Mouse (Mus musculus) CH12.LX (cell line): Measurements from ENCODE around the gene Rplp0. TPM values are rescaled to one million over a fixed set of nuclear protein-coding genes. Genes with fewer than 3 reads are reported as not detected.

Experiments used
- DNase-seq: peaks from one replicate; pipeline ENCODE4 v3.0.0-alpha.2; 2013; ENCODE audit errors: extremely low read depth
- H3K27ac ChIP-seq: 2 replicates; pipeline ENCODE4 v1.5.1; 2012; ENCODE audit warnings: low read depth, mild to moderate bottlenecking, control low read depth, moderate library complexity; ENCODE audit not compliant: insufficient read depth
- H3K27me3 ChIP-seq: replicated peaks from 2 replicates; pipeline ENCODE3; 2012; ENCODE audit warnings: inconsistent platforms
- H3K36me3 ChIP-seq, 2 experiments: replicated peaks in 1 of 2; 2 replicates each; pipeline versions ENCODE3 to v1.6.1; 2012; ENCODE audit warnings: inconsistent platforms in 1 of 2, low read length in 1 of 2, mild to moderate bottlenecking in 1 of 2, mixed read lengths in 1 of 2, moderate library complexity in 1 of 2; ENCODE audit not compliant: control insufficient read depth in 1 of 2, insufficient read depth in 1 of 2
- H3K4me1 ChIP-seq, 2 experiments: 2 replicates each; pipeline ENCODE4 v1.6.1; 2012; ENCODE audit warnings: inconsistent platforms in 1 of 2, moderate library complexity in 1 of 2; ENCODE audit not compliant: insufficient read depth in 2 of 2, control insufficient read depth in 1 of 2
- H3K4me2 ChIP-seq: 2 replicates; pipeline ENCODE4 v1.6.1; 2012; ENCODE audit warnings: low read depth, mild to moderate bottlenecking, control low read depth; ENCODE audit not compliant: poor library complexity, insufficient read depth, severe bottlenecking
- H3K4me3 ChIP-seq, 3 experiments: fragments of 150-350 bp in 1 of 3; sonication (generic) in 1 of 3; replicated peaks in 1 of 3; 2 replicates each; pipeline versions ENCODE3 to v1.5.1; 2011 to 2012; ENCODE audit warnings: low read depth in 2 of 3, low read length in 2 of 3, mild to moderate bottlenecking in 2 of 3, moderate library complexity in 2 of 3, control low read depth in 1 of 3, improper control_type of control experiment in 1 of 3, inconsistent platforms in 1 of 3, mixed read lengths in 1 of 3; ENCODE audit not compliant: poor library complexity in 1 of 3
- H3K79me2 ChIP-seq: replicated peaks from 2 replicates; pipeline ENCODE4 v1.6.1; 2012; ENCODE audit warnings: mild to moderate bottlenecking, moderate library complexity; ENCODE audit not compliant: control insufficient read depth, poor library complexity, insufficient read depth, severe bottlenecking; ENCODE audit errors: extremely low read depth
- H3K9ac ChIP-seq: 2 replicates; pipeline ENCODE4 v1.6.1; 2012; ENCODE audit warnings: low read depth, mild to moderate bottlenecking, control low read depth, moderate library complexity; ENCODE audit not compliant: insufficient read depth
- H3K9me3 ChIP-seq: replicated peaks from 2 replicates; pipeline ENCODE3; 2012; ENCODE audit warnings: low read length, inconsistent platforms, mixed read lengths
- CHD1 ChIP-seq: IDR thresholded peaks from 2 replicates; pipeline ENCODE4 v1.6.1; 2012; ENCODE audit warnings: low read depth, low read length, improper control_type of control experiment, inconsistent platforms
- ELF1 ChIP-seq: IDR thresholded peaks from 2 replicates; pipeline ENCODE4 v1.6.1; 2014; ENCODE audit warnings: low read depth, mild to moderate bottlenecking, inconsistent platforms, low read length, improper control_type of control experiment
- JUN ChIP-seq: IDR thresholded peaks from 2 replicates; pipeline ENCODE4 v1.6.1; 2011; ENCODE audit warnings: low read depth, mild to moderate bottlenecking, low read length, improper control_type of control experiment, moderate library complexity; ENCODE audit not compliant: insufficient read depth
- JUND ChIP-seq: conservative IDR thresholded peaks from 2 replicates; pipeline ENCODE4 v1.6.1; 2011; ENCODE audit warnings: low read depth, low read length, improper control_type of control experiment
- MAZ ChIP-seq: IDR thresholded peaks from 2 replicates; pipeline ENCODE4 v1.6.1; 2012; ENCODE audit warnings: low read depth, mild to moderate bottlenecking, inconsistent platforms, low read length, improper control_type of control experiment, moderate library complexity
- MYC ChIP-seq: IDR thresholded peaks from 2 replicates; pipeline ENCODE4 v1.6.1; 2011; ENCODE audit warnings: low read depth, mild to moderate bottlenecking, improper control_type of control experiment, low read length
- NRF1 ChIP-seq: IDR thresholded peaks from 2 replicates; pipeline ENCODE4 v1.6.1; 2014; ENCODE audit warnings: low read depth, mild to moderate bottlenecking, inconsistent platforms, low read length, improper control_type of control experiment, moderate library complexity
- SMC3 ChIP-seq: IDR thresholded peaks from 2 replicates; pipeline ENCODE4 v1.6.1; 2011; ENCODE audit warnings: low read depth, low read length, improper control_type of control experiment
- TBP ChIP-seq: conservative IDR thresholded peaks from 2 replicates; pipeline ENCODE4 v1.6.1; 2011; ENCODE audit warnings: low read depth, low read length, improper control_type of control experiment
- USF1 ChIP-seq: IDR thresholded peaks from 2 replicates; pipeline ENCODE4 v1.6.1; 2014; ENCODE audit warnings: low read depth, mild to moderate bottlenecking, inconsistent platforms, low read length, improper control_type of control experiment
- ZKSCAN1 ChIP-seq: IDR thresholded peaks from 2 replicates; pipeline ENCODE4 v1.6.1; 2012; ENCODE audit warnings: low read depth, inconsistent platforms, low read length, improper control_type of control experiment, borderline replicate concordance
- ZNF384 ChIP-seq: IDR thresholded peaks from 2 replicates; pipeline ENCODE4 v1.6.1; 2012; ENCODE audit warnings: low read depth, low read length, improper control_type of control experiment, inconsistent platforms
- dilution Hi-C: fragments of 300-500 bp; cut with MboI; formaldehyde crosslinking; loops from 2 replicates; pipeline ENCODE4 v1.14.3; 2020; ENCODE audit warnings: low sequenced_read_pairs; ENCODE audit not compliant: extremely low pct_unique_long_range_greater_than_20kb, extremely low pct_ligation_motif_present
- in situ Hi-C: fragments of 300-500 bp; cut with MboI; formaldehyde crosslinking; loops from 3 replicates; pipeline ENCODE4 v1.14.3; 2019; ENCODE audit warnings: low sequenced_read_pairs, low pct_ligation_motif_present, low pct_unique_long_range_greater_than_20kb, mixed read lengths
- polyA plus RNA-seq: library from polyadenylated mRNA; unstranded; fragments of >175 nt; gene quantifications from 2 replicates; pipeline ENCODE4 v1.2.1, GENCODE M21; 2012; ENCODE audit warnings: low read depth; ENCODE audit not compliant: insufficient read length
- total RNA-seq, 2 experiments: library from RNA; depleted of rRNA; stranded (reverse); fragments of 300-350 nt in 1 of 2; fragments of >200 nt in 1 of 2; gene quantifications; 2 replicates each; pipeline ENCODE4 v1.2.3; 2012 to 2014

The Rplp0 gene
- total and polyA plus RNA-seq, 3 experiments, result 4,800 to 6,606 (median 5,581) TPM

GRCm38 (mm10) chr5:115509790-115510689 is 49.2 kb upstream of the Rplp0 start:
- Histone ChIP-seq H3K4me2 (no peak overlapping the region), H3K9ac (no peak overlapping the region), H3K79me2 (no peaks in the 10 kb centered on the region; the same call in 1 of the 2 replicates), H3K27me3 (peaks cover 4% of the 10 kb centered on the region), H3K36me3 (peaks cover 2 to 28% of the 10 kb centered on the region in 2 experiments), H3K4me3 (no peak overlapping the region), H3K4me1 (peaks cover 27 to 49% of the 10 kb centered on the region in 2 experiments), H3K9me3 (no peaks in the 10 kb centered on the region), H3K27ac (no peak overlapping the region)
- in situ Hi-C loops (no loop called here), dilution Hi-C loops (no loop called here)
- TF ChIP-seq MYC (no peak), MAZ (no peak), NRF1 (no peak), CHD1 (no peak)
- DNase-seq, result no peak

- dilution Hi-C loops (no loop called here), in situ Hi-C loops (no loop called here)
- Histone ChIP-seq H3K4me3 (no peak overlapping the region), H3K9me3 (no peaks in the 10 kb centered on the region), H3K27ac (no peak overlapping the region), H3K4me2 (no peak overlapping the region), H3K79me2 (no peaks in the 10 kb centered on the region; the same call in 1 of the 2 replicates), H3K4me1 (peaks cover 29 to 64% of the 10 kb centered on the region in 2 experiments), H3K36me3 (peaks cover 2 to 29% of the 10 kb centered on the region in 2 experiments), H3K27me3 (no peaks in the 10 kb centered on the region), H3K9ac (no peak overlapping the region)
- TF ChIP-seq ZNF384 (no peak), JUND (no peak), CHD1 (no peak), ZKSCAN1 (no peak), JUN (no peak), USF1 (no peak), SMC3 (no peak), TBP (no peak), ELF1 (no peak)
- no peak for DNase-seq
Measured at GRCm38 (mm10) chr5:115512375-115512774, 46.9 kb upstream of the Rplp0 start.
